Mouse (Mus musculus) lung, postnatal 25 days (tissue): Measurements from ENCODE around the gene Rgs13.

Experiments
- DNase-seq: peaks from one replicate; pipeline ENCODE4 v3.0.0; 2022; ENCODE audit warnings: low spot score

Rgs13 gene

GRCm38 (mm10) chr1:144177166-144177565 is at the start of gene Rgs13:
Gene Rgs13 (minus strand): TSS chr1:144177372.
- DNase-seq, result no peak

DNA sequence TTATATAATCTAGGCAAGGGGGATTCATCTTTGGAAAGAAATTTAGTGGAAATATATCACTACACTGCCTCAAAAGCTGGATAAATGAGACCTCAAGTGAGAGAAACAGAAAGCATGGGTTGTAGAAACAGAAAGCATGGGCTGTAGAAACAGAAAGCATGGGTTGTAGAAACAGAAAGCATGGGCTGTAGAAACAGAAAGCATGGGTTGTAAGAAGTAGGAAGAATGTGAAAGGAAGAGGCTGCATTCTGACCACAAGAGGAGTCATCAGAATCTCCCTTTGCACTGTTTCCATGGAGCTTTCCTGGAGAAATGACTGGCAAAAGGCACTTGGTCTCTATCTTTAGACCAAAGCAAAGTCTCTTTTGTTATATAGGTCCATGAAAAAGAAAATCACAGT is 38.1 kb upstream of the Rgs13 start:
- DNase-seq, result no peak

- DNase-seq, result no peak
Measured at GRCm38 (mm10) chr1:144210912-144211311, 33.7 kb upstream of the Rgs13 start.

DNA sequence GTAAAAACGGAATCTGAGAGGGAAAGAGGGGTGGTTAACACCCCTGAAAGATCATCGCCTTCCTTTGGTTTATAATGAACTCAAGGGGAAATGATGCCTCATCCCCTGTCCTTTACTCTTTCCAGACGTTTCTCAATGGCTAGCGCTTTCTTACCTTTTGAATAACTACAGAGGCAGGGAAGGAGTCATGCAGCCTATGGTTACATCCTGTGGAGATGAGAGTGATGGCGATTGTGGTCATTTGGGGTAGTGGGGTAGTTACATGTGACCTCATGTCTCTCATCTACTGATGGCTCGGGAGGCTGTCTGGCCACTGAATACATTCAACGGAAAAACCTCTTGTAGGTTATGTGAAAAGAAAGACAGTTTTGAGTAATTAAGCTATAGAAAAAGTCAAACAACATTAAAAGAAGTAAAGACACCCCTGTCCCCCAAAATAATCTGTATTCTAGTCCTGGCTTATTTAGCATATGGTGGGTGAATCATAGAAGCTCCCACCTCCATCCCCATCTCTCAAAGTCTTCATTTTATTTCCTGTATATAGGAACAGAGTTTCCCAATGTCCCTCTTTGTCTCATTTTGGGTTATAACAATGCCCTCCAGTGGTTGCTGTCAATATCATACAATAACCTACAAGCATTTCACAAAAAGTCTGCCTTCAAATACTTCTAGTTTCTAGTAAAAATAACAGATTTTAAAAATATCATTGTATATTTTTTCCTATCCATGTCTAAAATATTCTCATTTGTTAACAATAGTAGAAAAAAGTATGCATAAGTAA is 29.3 kb upstream of the Rgs13 start:
- DNase-seq, result no peak

GRCm38 (mm10) chr1:144204766-144205165 is 27.6 kb upstream of the Rgs13 start:
- no peak for DNase-seq

DNA sequence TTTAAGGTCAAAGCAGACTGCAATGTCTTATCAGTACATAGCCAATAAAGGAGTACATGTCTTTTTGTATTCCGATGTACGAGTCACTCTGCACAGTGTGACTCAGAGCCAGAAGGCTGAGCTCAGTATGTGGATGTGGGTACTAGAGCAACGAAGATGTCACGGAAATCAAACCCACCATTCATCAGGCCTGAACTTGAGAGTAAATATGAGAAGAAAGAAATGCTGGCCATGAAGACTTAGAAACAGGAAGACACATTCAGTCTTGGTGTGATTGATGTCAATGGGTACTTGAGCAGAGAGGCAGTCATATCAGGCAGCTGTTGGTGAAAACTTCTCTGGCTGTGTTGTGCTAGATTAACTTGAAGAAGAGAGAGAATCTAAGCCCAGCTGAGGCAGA is 25.8 kb upstream of the Rgs13 start:
- DNase-seq, result no peak

- DNase-seq, result peak; percentile 48
Measured at GRCm38 (mm10) chr1:144200496-144200895, 23.3 kb upstream of the Rgs13 start.

GRCm38 (mm10) chr1:144199538-144199937 is 22.4 kb upstream of the Rgs13 start:
- DNase-seq, result no peak

- DNase-seq, result peak; percentile 23
Measured at GRCm38 (mm10) chr1:144197684-144198083, 20.5 kb upstream of the Rgs13 start.

DNA sequence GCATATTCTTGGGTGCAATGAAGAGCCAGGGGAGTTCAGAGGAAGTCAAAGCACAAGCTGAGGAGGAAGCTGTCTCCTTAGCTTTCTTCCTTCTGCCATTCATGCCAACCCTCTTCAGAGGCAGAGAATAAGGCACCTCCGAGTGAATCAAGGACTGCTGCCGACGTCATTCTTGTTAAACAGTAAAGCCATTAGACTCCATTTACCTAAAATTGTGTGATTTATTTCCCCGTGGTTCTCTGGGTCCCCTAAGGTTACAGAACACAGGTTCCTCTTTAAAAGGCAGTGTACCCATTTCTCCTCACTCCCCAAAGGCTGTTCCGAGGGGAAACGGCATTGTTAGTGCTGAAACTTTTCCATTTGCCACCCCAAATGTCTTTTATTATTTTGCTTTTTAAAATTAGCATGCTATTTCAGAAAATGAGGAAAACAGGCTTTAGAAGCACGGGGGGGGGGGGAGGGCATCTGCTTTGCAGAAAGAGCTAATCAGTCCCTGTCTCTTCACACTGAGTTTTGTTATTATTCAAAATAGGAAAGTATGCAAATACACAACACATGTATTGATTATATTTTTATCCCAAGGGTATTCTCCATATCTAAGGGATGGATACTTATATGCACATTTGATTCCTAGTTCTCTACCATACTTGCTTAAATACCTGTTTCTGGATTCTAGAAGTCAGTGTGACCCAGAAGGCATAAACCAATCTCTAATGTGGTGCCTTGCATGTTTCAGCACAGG is 9.7 kb upstream of the Rgs13 start:
- DNase-seq, result no peak

GRCm38 (mm10) chr1:144184955-144185715 is 8.0 kb upstream of the Rgs13 start:
- no peak for DNase-seq

DNA sequence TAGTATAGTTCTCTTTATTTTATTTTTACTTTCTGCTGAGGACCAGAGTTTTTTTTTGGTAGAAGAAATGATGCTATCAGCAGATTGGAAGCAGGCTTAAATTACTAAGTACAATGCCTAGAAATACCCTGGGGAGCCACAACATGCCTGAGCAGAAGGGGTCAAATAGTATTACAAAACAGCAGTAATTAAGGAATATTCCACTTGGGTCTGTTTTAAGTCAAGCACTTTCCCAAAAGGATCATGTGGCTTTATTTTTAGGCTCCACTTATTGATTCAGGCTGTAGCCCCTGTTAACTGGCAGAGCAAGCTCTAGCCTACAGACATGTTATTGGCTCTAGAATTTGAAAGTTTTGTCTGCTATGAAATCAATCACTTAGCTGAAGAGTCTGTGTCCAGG is 6.5 kb upstream of the Rgs13 start:
- no peak for DNase-seq

- DNase-seq, result no peak
Measured at GRCm38 (mm10) chr1:144179559-144179958, 2.4 kb upstream of the Rgs13 start.

- DNase-seq, result no peak
Measured at GRCm38 (mm10) chr1:144178281-144178957, 1.2 kb upstream of the Rgs13 start.

DNA sequence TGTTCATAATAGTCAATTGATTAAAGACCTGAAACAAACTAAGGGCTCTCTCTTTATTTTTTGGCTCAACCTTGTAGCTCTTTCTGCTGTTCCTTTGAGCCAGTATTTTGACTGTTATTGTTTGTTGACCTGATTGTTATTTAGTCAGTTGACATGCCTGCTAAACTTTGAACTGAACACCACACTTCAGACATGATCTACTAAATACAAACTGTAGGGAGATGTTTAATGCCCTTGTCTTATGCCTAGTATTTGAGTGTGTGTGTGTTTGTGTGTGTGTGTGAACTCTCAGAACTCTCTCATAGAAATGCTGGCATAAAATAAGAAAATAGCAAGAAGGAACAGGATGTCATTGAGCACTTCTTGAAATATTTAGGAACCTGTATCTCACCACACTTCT is 448 bp upstream of the Rgs13 start:
- no peak for DNase-seq

GRCm38 (mm10) chr1:144174760-144175159 is 2.4 kb downstream of the Rgs13 start:
- no peak for DNase-seq

- no peak for DNase-seq
Measured at GRCm38 (mm10) chr1:144173568-144174036, 3.6 kb downstream of the Rgs13 start.

GRCm38 (mm10) chr1:144168921-144169320 is 8.3 kb downstream of the Rgs13 start:
- DNase-seq, result no peak

DNA sequence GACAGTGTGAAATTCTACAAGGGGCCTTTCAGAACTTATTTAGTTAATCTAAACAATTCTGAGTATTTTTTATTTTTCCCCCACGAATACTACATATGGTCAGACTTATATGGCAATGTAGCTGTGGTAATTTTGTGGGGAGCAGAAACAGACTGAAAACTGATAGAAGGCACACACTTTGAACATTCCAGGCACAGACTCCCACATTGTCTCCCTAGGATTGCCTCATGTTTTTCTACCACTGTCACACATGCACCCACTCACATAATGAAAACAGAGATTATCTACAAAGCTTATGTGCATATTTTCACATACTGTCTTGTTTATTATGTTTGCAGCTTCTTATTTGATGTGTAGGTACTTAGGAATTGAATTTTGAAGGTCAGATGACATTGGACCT is 9.4 kb downstream of the Rgs13 start:
- DNase-seq, result no peak

GRCm38 (mm10) chr1:144166897-144167296 is 10.3 kb downstream of the Rgs13 start:
- DNase-seq, result no peak

DNA sequence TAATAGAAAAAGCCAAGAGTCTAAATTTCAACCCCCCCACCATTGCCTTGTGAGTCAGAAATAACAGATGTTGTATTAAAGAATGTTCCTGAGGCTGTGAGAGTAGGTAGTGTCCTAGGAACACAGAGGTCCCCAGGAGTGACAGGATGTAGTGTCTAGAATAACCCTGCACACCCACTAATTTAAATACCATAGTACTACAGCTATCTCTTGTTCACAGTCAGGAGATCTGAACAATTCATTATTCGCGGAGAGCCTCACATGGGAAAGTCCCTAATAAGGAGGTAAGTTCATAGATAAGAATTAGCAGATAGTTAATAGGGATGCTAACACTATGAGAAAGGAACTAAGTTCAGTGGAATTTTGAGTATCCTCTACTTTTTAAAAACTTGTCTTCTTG is 10.9 kb downstream of the Rgs13 start:
- DNase-seq, result no peak

GRCm38 (mm10) chr1:144152526-144152925 is 24.6 kb downstream of the Rgs13 start:
- no peak for DNase-seq
